Mouse (Mus musculus) bone marrow, adult 2 months (tissue): ENCODE results near the gene Spata31d1b.

Experiments
- CTCF ChIP-seq: fragments of 200-500 bp; IDR thresholded peaks from 2 replicates; pipeline ENCODE4 v1.5.1; 2011; ENCODE audit warnings: low read length, control low read depth; ENCODE audit not compliant: control insufficient read depth, insufficient read depth
- POLR2A ChIP-seq: fragments of 200-500 bp; IDR thresholded peaks from 2 replicates; pipeline ENCODE4 v1.6.1; 2011; ENCODE audit warnings: low read depth, mild to moderate bottlenecking, control low read depth, low read length, borderline replicate concordance; ENCODE audit not compliant: control insufficient read depth

DNA sequence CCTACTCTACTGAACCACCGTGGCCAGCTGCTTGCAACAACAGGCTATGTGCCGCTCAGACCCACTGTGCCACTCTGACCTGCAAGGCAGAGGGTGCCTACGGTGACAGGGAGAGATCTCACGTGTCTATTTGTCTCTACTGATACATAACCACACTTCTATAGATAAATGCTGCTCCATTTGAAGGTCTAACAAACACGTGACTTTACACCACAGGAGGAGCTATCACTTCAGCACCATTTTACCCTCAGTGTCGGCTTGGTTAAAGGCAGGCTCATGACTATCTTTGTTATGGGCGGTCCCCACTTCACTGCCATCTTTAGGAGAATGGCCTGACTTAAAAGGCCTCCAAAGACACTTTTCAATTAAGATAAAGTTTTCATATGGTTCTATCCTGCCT lies 29.5 kb upstream of the Spata31d1b start:
- TF ChIP-seq CTCF (no peak), POLR2A (no peak)
